Mouse (Mus musculus) MEL (cell line): ENCODE measurements around the gene Polr2e. TPM values are rescaled to one million over a fixed set of nuclear protein-coding genes. Genes with fewer than 3 reads are reported as not detected.

Experiments
- DNase-seq: peaks from one replicate; pipeline ENCODE4 v3.0.0; 2011; ENCODE audit warnings: low read depth, low spot score
- H3K27ac ChIP-seq: 2 replicates; pipeline ENCODE4 v1.5.1; 2012; ENCODE audit warnings: low read depth, mild to moderate bottlenecking, control low read depth, low read length, moderate library complexity; ENCODE audit not compliant: control insufficient read depth
- H3K27me3 ChIP-seq, 2 experiments: fragments of 150-350 bp in 1 of 2; sonication (generic) in 1 of 2; 2 replicates each; pipeline ENCODE4 v1.6.1; 2012; ENCODE audit warnings: low read length in 2 of 2, mild to moderate bottlenecking in 2 of 2, improper control_type of control experiment in 1 of 2, moderate library complexity in 1 of 2; ENCODE audit not compliant: insufficient read depth in 2 of 2, control insufficient read depth in 1 of 2
- H3K36me3 ChIP-seq, 2 experiments: 2 replicates each; pipeline ENCODE4 v1.6.1; 2012 to 2014; ENCODE audit warnings: low read length in 2 of 2, improper control_type of control experiment in 1 of 2, inconsistent platforms in 1 of 2, mild to moderate bottlenecking in 1 of 2; ENCODE audit not compliant: insufficient read depth in 2 of 2, control insufficient read depth in 1 of 2
- H3K4me1 ChIP-seq, 2 experiments: fragments of 150-350 bp in 1 of 2; sonication (generic) in 1 of 2; 2 replicates each; pipeline ENCODE4 v1.6.1; 2012; ENCODE audit warnings: low read length in 2 of 2, improper control_type of control experiment in 1 of 2, mild to moderate bottlenecking in 1 of 2; ENCODE audit not compliant: insufficient read depth in 2 of 2, control insufficient read depth in 1 of 2
- H3K4me3 ChIP-seq, 2 experiments: fragments of 150-350 bp in 1 of 2; sonication (generic) in 1 of 2; 2 replicates each; pipeline ENCODE4 v1.5.1; 2012; ENCODE audit warnings: low read depth in 2 of 2, low read length in 2 of 2, mild to moderate bottlenecking in 2 of 2, moderate library complexity in 2 of 2, control low read depth in 1 of 2, improper control_type of control experiment in 1 of 2; ENCODE audit not compliant: control insufficient read depth in 1 of 2, insufficient read depth in 1 of 2
- H3K79me2 ChIP-seq: 2 replicates; pipeline ENCODE4 v1.6.1; 2012; ENCODE audit warnings: mild to moderate bottlenecking, low read length, moderate library complexity; ENCODE audit not compliant: control insufficient read depth, poor library complexity, insufficient read depth
- H3K9ac ChIP-seq: 2 replicates; pipeline ENCODE4 v1.6.1; 2012; ENCODE audit warnings: low read depth, mild to moderate bottlenecking, control low read depth, low read length, moderate library complexity; ENCODE audit not compliant: control insufficient read depth, poor library complexity, severe bottlenecking
- H3K9me3 ChIP-seq: fragments of 150-350 bp; sonication (generic); replicated peaks from 2 replicates; pipeline ENCODE4 v1.6.1; 2012; ENCODE audit warnings: mild to moderate bottlenecking, low read length, improper control_type of control experiment, moderate library complexity; ENCODE audit not compliant: insufficient read depth
- BHLHE40 ChIP-seq: IDR thresholded peaks from 2 replicates; pipeline ENCODE4 v1.6.1; 2012; ENCODE audit warnings: low read depth, mild to moderate bottlenecking, inconsistent platforms, low read length, improper control_type of control experiment, borderline replicate concordance
- CHD1 ChIP-seq: IDR thresholded peaks from 2 replicates; pipeline ENCODE4 v1.6.1; 2012; ENCODE audit warnings: low read depth, mild to moderate bottlenecking, inconsistent platforms, low read length, improper control_type of control experiment
- CHD2 ChIP-seq: IDR thresholded peaks from 2 replicates; pipeline ENCODE4 v1.6.1; 2011; ENCODE audit warnings: low read length, improper control_type of control experiment
- CTCF ChIP-seq, 3 experiments: IDR thresholded peaks in 2 of 3; conservative IDR thresholded peaks in 1 of 3; 2 replicates each; pipeline ENCODE4 v1.5.1; 2011 to 2012; ENCODE audit warnings: low read length in 3 of 3, low read depth in 2 of 3, mild to moderate bottlenecking in 2 of 3, improper control_type of control experiment in 1 of 3, inconsistent platforms in 1 of 3, mixed read lengths in 1 of 3, moderate library complexity in 1 of 3; ENCODE audit not compliant: control insufficient read depth in 1 of 3, insufficient read depth in 1 of 3, poor library complexity in 1 of 3, severe bottlenecking in 1 of 3
- ELF1 ChIP-seq: IDR thresholded peaks from 2 replicates; pipeline ENCODE4 v1.6.1; 2014; ENCODE audit warnings: low read depth, mild to moderate bottlenecking, inconsistent platforms, low read length, improper control_type of control experiment, moderate library complexity
- EP300 ChIP-seq, 2 experiments: IDR thresholded peaks; 2 replicates each; pipeline ENCODE4 v1.6.1; 2011; ENCODE audit warnings: improper control_type of control experiment in 2 of 2, low read length in 2 of 2, low read depth in 1 of 2, mild to moderate bottlenecking in 1 of 2
- ETS1 ChIP-seq: IDR thresholded peaks from 2 replicates; pipeline ENCODE4 v1.6.1; 2012; ENCODE audit warnings: low read depth, mild to moderate bottlenecking, inconsistent platforms, low read length, improper control_type of control experiment, moderate library complexity
- GABPA ChIP-seq: IDR thresholded peaks from 2 replicates; pipeline ENCODE4 v1.6.1; 2012; ENCODE audit warnings: low read depth, mild to moderate bottlenecking, inconsistent platforms, low read length, improper control_type of control experiment, moderate library complexity
- GATA1 ChIP-seq: IDR thresholded peaks from 2 replicates; pipeline ENCODE4 v1.6.1; 2011; ENCODE audit warnings: low read depth, low read length, improper control_type of control experiment
- JUND ChIP-seq: IDR thresholded peaks from 2 replicates; pipeline ENCODE4 v1.6.1; 2011; ENCODE audit warnings: low read depth, mild to moderate bottlenecking, improper control_type of control experiment, low read length
- KAT2A ChIP-seq: conservative IDR thresholded peaks from 2 replicates; pipeline ENCODE4 v1.6.1; 2012; ENCODE audit warnings: low read depth, low read length, improper control_type of control experiment, inconsistent platforms
- MAFK ChIP-seq: IDR thresholded peaks from 2 replicates; pipeline ENCODE4 v1.6.1; 2011; ENCODE audit warnings: low read depth, mild to moderate bottlenecking, low read length, improper control_type of control experiment, borderline replicate concordance
- MAX ChIP-seq: IDR thresholded peaks from 2 replicates; pipeline ENCODE4 v1.6.1; 2011; ENCODE audit warnings: low read length, improper control_type of control experiment
- MAZ ChIP-seq: IDR thresholded peaks from 2 replicates; pipeline ENCODE4 v1.6.1; 2012; ENCODE audit warnings: low read depth, mild to moderate bottlenecking, inconsistent platforms, low read length, improper control_type of control experiment
- MEF2A ChIP-seq: IDR thresholded peaks from 2 replicates; pipeline ENCODE4 v1.6.1; 2014; ENCODE audit warnings: low read depth, mild to moderate bottlenecking, inconsistent platforms, low read length, improper control_type of control experiment; ENCODE audit not compliant: poor library complexity, insufficient replicate concordance, severe bottlenecking; ENCODE audit errors: extremely low read depth
- MXI1 ChIP-seq: IDR thresholded peaks from 2 replicates; pipeline ENCODE4 v1.6.1; 2011; ENCODE audit warnings: mild to moderate bottlenecking, low read depth, low read length, improper control_type of control experiment
- MYB ChIP-seq: IDR thresholded peaks from 2 replicates; pipeline ENCODE4 v1.6.1; 2011; ENCODE audit warnings: mild to moderate bottlenecking, low read depth, low read length, improper control_type of control experiment
- MYC ChIP-seq: IDR thresholded peaks from 2 replicates; pipeline ENCODE4 v1.6.1; 2011; ENCODE audit warnings: low read depth, mild to moderate bottlenecking, low read length, improper control_type of control experiment, moderate library complexity
- NELFE ChIP-seq: IDR thresholded peaks from 2 replicates; pipeline ENCODE4 v1.6.1; 2011; ENCODE audit warnings: low read depth, low read length, improper control_type of control experiment
- POLR2A ChIP-seq, 2 experiments: IDR thresholded peaks; 2 replicates each; pipeline ENCODE4 v1.6.1; 2011 to 2012; ENCODE audit warnings: low read length in 2 of 2, mild to moderate bottlenecking in 2 of 2, control low read depth in 1 of 2, improper control_type of control experiment in 1 of 2, low read depth in 1 of 2, moderate library complexity in 1 of 2; ENCODE audit not compliant: control insufficient read depth in 1 of 2, insufficient read depth in 1 of 2, poor library complexity in 1 of 2
- POLR2AphosphoS2 ChIP-seq: IDR thresholded peaks from 2 replicates; pipeline ENCODE4 v1.6.1; 2011; ENCODE audit warnings: low read length, improper control_type of control experiment
- POLR2AphosphoS5 ChIP-seq: IDR thresholded peaks from 2 replicates; pipeline ENCODE4 v1.6.1; 2012; ENCODE audit warnings: low read depth, borderline replicate concordance, mild to moderate bottlenecking, inconsistent platforms, low read length, moderate library complexity, mixed read lengths
- RAD21 ChIP-seq: IDR thresholded peaks from 2 replicates; pipeline ENCODE4 v1.6.1; 2011; ENCODE audit warnings: mild to moderate bottlenecking, low read depth, low read length, improper control_type of control experiment
- SIN3A ChIP-seq: IDR thresholded peaks from 2 replicates; pipeline ENCODE4 v1.6.1; 2012; ENCODE audit warnings: low read length, improper control_type of control experiment, inconsistent platforms
- SMC3 ChIP-seq: IDR thresholded peaks from 2 replicates; pipeline ENCODE4 v1.6.1; 2011; ENCODE audit warnings: low read depth, low read length, improper control_type of control experiment
- TAL1 ChIP-seq: IDR thresholded peaks from 2 replicates; pipeline ENCODE4 v1.6.1; 2012; ENCODE audit warnings: mild to moderate bottlenecking, inconsistent platforms, low read length, moderate library complexity, mixed read lengths
- ZC3H11A ChIP-seq: IDR thresholded peaks from 2 replicates; pipeline ENCODE4 v1.6.1; 2012; ENCODE audit warnings: low read depth, mild to moderate bottlenecking, inconsistent platforms, low read length, improper control_type of control experiment
- ZKSCAN1 ChIP-seq: IDR thresholded peaks from 2 replicates; pipeline ENCODE4 v1.6.1; 2012; ENCODE audit warnings: low read depth, mild to moderate bottlenecking, inconsistent platforms, low read length, improper control_type of control experiment, moderate library complexity
- ZNF384 ChIP-seq: IDR thresholded peaks from 2 replicates; pipeline ENCODE4 v1.6.1; 2012; ENCODE audit warnings: low read depth, mild to moderate bottlenecking, inconsistent platforms, low read length, improper control_type of control experiment
- polyA plus RNA-seq, 2 experiments: library from polyadenylated mRNA; stranded (reverse) in 1 of 2; unstranded in 1 of 2; fragments of >175 nt in 1 of 2; fragments of >200 nt in 1 of 2; gene quantifications; 2 replicates each; pipeline versions ENCODE4 v1.2.1 to v1.2.4; 2012; ENCODE audit warnings: low replicate concordance in 2 of 2, low read depth in 1 of 2; ENCODE audit not compliant: insufficient read length in 2 of 2, insufficient read depth in 1 of 2, missing spikeins in 1 of 2
- total RNA-seq: library from RNA; depleted of rRNA; stranded (reverse); fragments of 300-350 nt; gene quantifications from 2 replicates; pipeline ENCODE4 v1.2.3, GENCODE M21; 2012

Polr2e gene
- total and polyA plus RNA-seq, 3 experiments: 169 to 279 (median 258) TPM

- TF ChIP-seq SMC3: no peak
- TF ChIP-seq POLR2AphosphoS2: no peak
- no peak for TF ChIP-seq CHD1
- TF ChIP-seq EP300 (IDR thresholded peaks at IDR 0.05; ENCODE audit: low read depth in 1 of 2, low read length in 2 of 2): no peak
- TF ChIP-seq ZNF384: no peak
- TF ChIP-seq GABPA: no peak
- no peak for TF ChIP-seq MAFK
- TF ChIP-seq TAL1: no peak
- TF ChIP-seq MXI1: no peak
- no peak for TF ChIP-seq MEF2A
- no peak for TF ChIP-seq NELFE
- no peak for TF ChIP-seq MAX
- no peak for TF ChIP-seq JUND
- no peak for TF ChIP-seq ELF1
- no peak for TF ChIP-seq GATA1
- TF ChIP-seq POLR2AphosphoS5: no peak
- no peak for TF ChIP-seq POLR2A (IDR thresholded peaks at IDR 0.05; ENCODE audit: control insufficient read depth in 1 of 2, insufficient read depth in 1 of 2, low read depth in 1 of 2, low read length in 2 of 2, poor library complexity in 1 of 2)
- TF ChIP-seq KAT2A: no peak
- TF ChIP-seq MAZ: no peak
- no peak for TF ChIP-seq ZKSCAN1
- DNase-seq: no peak
- no peaks in the 10 kb centered on the region for H3K27me3 ChIP-seq
- peaks cover 0 to 13% of the 10 kb centered on the region in 2 experiments; a peak in 3 of 4 replicates for H3K36me3 ChIP-seq
- no peaks in the 10 kb centered on the region for H3K9me3 ChIP-seq
- H3K27ac ChIP-seq: no peak overlapping the region
- no peaks in the 10 kb centered on the region for H3K79me2 ChIP-seq
- no peak overlapping the region for H3K9ac ChIP-seq
- peaks cover 0 to 16% of the 10 kb centered on the region in 2 experiments; a peak in 2 of 4 replicates for H3K4me1 ChIP-seq
- no peak overlapping the region for H3K4me3 ChIP-seq
These were observed 29.7 kb upstream of the Polr2e start for GRCm38 (mm10) chr10:80069251-80069650.

- Histone ChIP-seq H3K36me3 (peaks cover 0 to 1% of the 10 kb centered on the region in 2 experiments; a peak in 1 of 4 replicates), H3K9me3 (no peaks in the 10 kb centered on the region), H3K27me3 (no peaks in the 10 kb centered on the region), H3K9ac (no peak overlapping the region), H3K27ac (no peak overlapping the region), H3K79me2 (no peaks in the 10 kb centered on the region), H3K4me1 (no peaks in the 10 kb centered on the region), H3K4me3 (no peak overlapping the region)
- DNase-seq: no peak
- peak in 2 of 3 experiments; percentile 35 to 36; a peak in 3 of 6 replicates for TF ChIP-seq CTCF (IDR thresholded peaks at IDR 0.05 in 2 of 3, conservative IDR thresholded peaks at IDR 0.05 in 1 of 3; ENCODE audit: control insufficient read depth in 1 of 3, insufficient read depth in 1 of 3, low read depth in 2 of 3, low read length in 3 of 3, poor library complexity in 1 of 3, severe bottlenecking in 1 of 3)
- TF ChIP-seq ZC3H11A: peak; percentile 31; the same call in 1 of the 2 replicates
- TF ChIP-seq MYC: no peak
- TF ChIP-seq MEF2A: no peak
- no peak for TF ChIP-seq MAZ
- TF ChIP-seq MYB: no peak
- peak; percentile 39 for TF ChIP-seq SMC3
- TF ChIP-seq BHLHE40: no peak
- TF ChIP-seq POLR2AphosphoS2: no peak
- TF ChIP-seq ETS1: no peak
- TF ChIP-seq RAD21: peak; percentile 14
- no peak for TF ChIP-seq NELFE
- TF ChIP-seq CHD2: no peak
- no peak for TF ChIP-seq ZKSCAN1
- TF ChIP-seq SIN3A: no peak
These were observed 24.5 kb upstream of the Polr2e start for GRCm38 (mm10) chr10:80063877-80064650.
